Comparison of ENCODE assay signal across 14 mouse cellular contexts in genomic region chr10:22153147-22153690, GRCm38 (mm10). TPM values are rescaled to one million over a fixed set of nuclear protein-coding genes. Genes with fewer than 3 reads are reported as not detected.
DNase-seq lines count a peak whose midpoint lies in the region; ATAC-seq and TF ChIP-seq lines count a peak whose summit lies in the region.
"Not testable (repeated sequence)": the region's sequence is repeated elsewhere in the genome, so short reads cannot be mapped to it uniquely, and the experiment has no call there.
"Had no signal": no experiment of that assay in that cellular context is flagged by ENCODE, and none has a peak within 500 bp of the region (broad histone marks: within the 10 kb centered on the region; RNA-seq: fewer than 3 reads in every experiment).

No protein-coding gene starts in this region.

- TF ChIP-seq CTCF in forebrain, postnatal 0 days (IDR thresholded peaks at IDR 0.05; ENCODE audit: low read depth); kidney, adult 2 months (conservative IDR thresholded peaks at IDR 0.05; ENCODE audit: insufficient read depth, insufficient read length, low read depth, low read length): not testable (repeated sequence)

- not testable (repeated sequence) for H3K27ac ChIP-seq in forebrain, postnatal 0 days (ENCODE audit: low read depth, low read length); hindbrain, embryonic 11.5 days (ENCODE audit: low read depth, low read length); kidney, adult 2 months (ENCODE audit: insufficient read depth, low read depth, low read length); midbrain, embryonic 14.5 days (replicated peaks; ENCODE audit: low read depth, low read length)

- H3K9ac ChIP-seq in forebrain, postnatal 0 days; hindbrain, embryonic 11.5 days (ENCODE audit: low read depth, low read length); midbrain, embryonic 14.5 days (replicated peaks; ENCODE audit: low read length): not testable (repeated sequence)

- H3K4me3 ChIP-seq in forebrain, postnatal 0 days (ENCODE audit: low read depth, low read length); hindbrain, embryonic 11.5 days (ENCODE audit: low read depth, low read length); kidney, adult 2 months (ENCODE audit: insufficient read depth, low read depth, low read length); midbrain, embryonic 14.5 days (replicated peaks; ENCODE audit: low read depth, low read length): not testable (repeated sequence)

- DNase-seq in cerebellum, postnatal 10 days: peak; percentile 8 to 38
- DNase-seq in forebrain, postnatal 0 days: peak; percentile 31
- peak; percentile 36 for DNase-seq in hindbrain, embryonic 11.5 days (ENCODE audit: low spot score)
- peak; percentile 14 for DNase-seq in kidney, adult 2 months
- DNase-seq in midbrain, embryonic 14.5 days: peak; percentile 24

- H3K4me2 ChIP-seq in forebrain, postnatal 0 days (ENCODE audit: low read depth); hindbrain, embryonic 11.5 days (replicated peaks; ENCODE audit: low read depth, low read length); midbrain, embryonic 14.5 days (ENCODE audit: low read length): not testable (repeated sequence)

- not testable (repeated sequence) for H3K36me3 ChIP-seq in forebrain, postnatal 0 days (ENCODE audit: insufficient read depth); hindbrain, embryonic 11.5 days (ENCODE audit: control insufficient read depth, insufficient read depth, low read length); kidney, adult 2 months (ENCODE audit: control insufficient read depth, insufficient read depth, low read length); midbrain, embryonic 14.5 days (ENCODE audit: control insufficient read depth, insufficient read depth, low read length)

- H3K4me1 ChIP-seq in forebrain, postnatal 0 days (ENCODE audit: insufficient read depth); hindbrain, embryonic 11.5 days (replicated peaks; ENCODE audit: control insufficient read depth, insufficient read depth, low read length); kidney, adult 2 months (ENCODE audit: control insufficient read depth, insufficient read depth, low read length); midbrain, embryonic 14.5 days (ENCODE audit: control insufficient read depth, insufficient read depth, low read length): not testable (repeated sequence)

- WGBS in forebrain, postnatal 0 days: 4% methylated on average over 7 of the region's 7 CpGs
- 5% methylated on average over 7 of the region's 7 CpGs for WGBS in hindbrain, embryonic 11.5 days
- WGBS in kidney, adult 2 months: 16% methylated on average over 7 of the region's 7 CpGs
- 5% methylated on average over 6 of the region's 7 CpGs for whole genome bisulfite sequencing in midbrain, embryonic 14.5 days

- ATAC-seq in forebrain, postnatal 0 days; hindbrain, embryonic 11.5 days (ENCODE audit: low FRiP score); midbrain, embryonic 14.5 days (ENCODE audit: low FRiP score, low TSS enrichment): not testable (repeated sequence)

- TF ChIP-seq POLR2A in kidney, adult 2 months (IDR thresholded peaks at IDR 0.05; ENCODE audit: low read depth, low read length): not testable (repeated sequence)

- not testable (repeated sequence) for H3K9me3 ChIP-seq in forebrain, postnatal 0 days (ENCODE audit: low read length); hindbrain, embryonic 11.5 days (ENCODE audit: control insufficient read depth, low read length); midbrain, embryonic 14.5 days (ENCODE audit: control insufficient read depth, low read length)

- peaks cover 34% of the 10 kb centered on the region for H3K27me3 ChIP-seq in forebrain, postnatal 0 days (ENCODE audit: insufficient read depth, low read length)
- peaks cover 39% of the 10 kb centered on the region for H3K27me3 ChIP-seq in hindbrain, embryonic 11.5 days (ENCODE audit: control insufficient read depth, insufficient read depth, low read length)
- H3K27me3 ChIP-seq in kidney, adult 2 months (replicated peaks; ENCODE audit: control insufficient read depth, insufficient read depth, low read length): not testable (repeated sequence)
- peaks cover 54% of the 10 kb centered on the region for H3K27me3 ChIP-seq in midbrain, embryonic 14.5 days (ENCODE audit: control insufficient read depth, insufficient read depth, low read length)

RNA-seq across cellular contexts. Expression of gene E030030I06Rik, which starts 4.1 kb away (rescaled TPM):
- not detected in 2 replicates for total RNA-seq in forebrain, postnatal 0 days (2014; rRNA removed)
- 1.5 and 1.7 TPM in 2 replicates for polyA plus RNA-seq in forebrain, postnatal 0 days (2015; fragmentation: Nextera tagmentation; extraction: Ambion mirVana)
- 15.1 and 16.6 TPM in 2 replicates for polyA plus RNA-seq in hindbrain, embryonic 11.5 days (2014; fragmentation: Nextera tagmentation; extraction: Ambion mirVana)
- 3.6 and 7.5 TPM in 2 replicates for polyA plus RNA-seq in kidney, adult 2 months (2012; rRNA removed)
- polyA plus RNA-seq in midbrain, embryonic 14.5 days (2014; fragmentation: Nextera tagmentation; extraction: Ambion mirVana): 1.8 and 3.6 TPM in 2 replicates
- total RNA-seq: ES-E14 had no signal

RNA-seq across cellular contexts. Expression of gene Raet1e, which starts 5.2 kb away (rescaled TPM):
- total RNA-seq in forebrain, postnatal 0 days (2014; rRNA removed): 0.85 TPM in 1 of 2 replicates, not detected in the other
- polyA plus RNA-seq in forebrain, postnatal 0 days (2015; fragmentation: Nextera tagmentation; extraction: Ambion mirVana): 0.16 and 0.52 TPM in 2 replicates
- polyA plus RNA-seq in hindbrain, embryonic 11.5 days (2014; fragmentation: Nextera tagmentation; extraction: Ambion mirVana): 10.7 and 11.7 TPM in 2 replicates
- 0.16 and 0.22 TPM in 2 replicates for polyA plus RNA-seq in kidney, adult 2 months (2012; rRNA removed)
- polyA plus RNA-seq in midbrain, embryonic 14.5 days (2014; fragmentation: Nextera tagmentation; extraction: Ambion mirVana): 0.31 and 1.3 TPM in 2 replicates
- total RNA-seq: common myeloid progenitor, adult 5-6 weeks; gastrocnemius, adult 2 months had no signal
- polyA plus RNA-seq: activated CD4-positive, CD25-positive, alpha-beta regulatory T cell, adult 4 months; frontal cortex, adult 2 months had no signal

RNA-seq across cellular contexts. Expression of gene H60b, which starts 5.2 kb away (rescaled TPM):
- total RNA-seq in forebrain, postnatal 0 days (2014; rRNA removed): 0.92 and 1.0 TPM in 2 replicates
- polyA plus RNA-seq in forebrain, postnatal 0 days (2015; fragmentation: Nextera tagmentation; extraction: Ambion mirVana): 0.15 TPM in 1 of 2 replicates, not detected in the other
- polyA plus RNA-seq in hindbrain, embryonic 11.5 days (2014; fragmentation: Nextera tagmentation; extraction: Ambion mirVana): 1.7 and 2.9 TPM in 2 replicates
- polyA plus RNA-seq in kidney, adult 2 months (2012; rRNA removed): 0.16 and 0.25 TPM in 2 replicates
- 0.40 and 0.76 TPM in 2 replicates for polyA plus RNA-seq in midbrain, embryonic 14.5 days (2014; fragmentation: Nextera tagmentation; extraction: Ambion mirVana)
- total RNA-seq: common myeloid progenitor, adult 5-6 weeks; gastrocnemius, adult 2 months; gastrocnemius, postnatal 14 days; heart, adult 18-20 months; heart, postnatal 14 days; heart, postnatal 4 days had no signal
